Mouse (Mus musculus): ENCODE measurements around the gene D830030K20Rik. TPM values are rescaled to one million over a fixed set of nuclear protein-coding genes. Genes with fewer than 3 reads are reported as not detected.
"Not testable (repeated sequence)": the region's sequence is repeated elsewhere in the genome, so short reads cannot be mapped to it uniquely, and the experiment has no call there.

D830030K20Rik gene
- polyA plus RNA-seq (2014; fragmentation: Nextera tagmentation; extraction: Ambion mirVana) = 24.7 and 32.4 TPM in 2 replicates

GRCm38 (mm10) chr14:3208272-3209152 lies at the start of gene D830030K20Rik:
Gene D830030K20Rik, plus strand, starts transcription at chr14:3208488.
- not testable (repeated sequence) for H3K27ac ChIP-seq (replicated peaks; ENCODE audit: low read depth, low read length); H3K9me3 ChIP-seq (ENCODE audit: control insufficient read depth, low read length); H3K4me1 ChIP-seq (ENCODE audit: control insufficient read depth, insufficient read depth, low read length); ATAC-seq (ENCODE audit: low FRiP score, low TSS enrichment); H3K27me3 ChIP-seq (ENCODE audit: control insufficient read depth, insufficient read depth, low read length); H3K36me3 ChIP-seq (ENCODE audit: control insufficient read depth, insufficient read depth, low read length)
- DNase-seq = peak; percentile 35
- H3K4me2 ChIP-seq (ENCODE audit: low read length) = peak within 1 kb of the TSS; percentile 62
- H3K9ac ChIP-seq (replicated peaks; ENCODE audit: low read length) = peak within 1 kb of the TSS; percentile 63
- 0% methylated on average over 22 of the region's 62 CpGs for WGBS
- H3K4me3 ChIP-seq (replicated peaks; ENCODE audit: low read depth, low read length) = peak within 1 kb of the TSS; percentile 46

- not testable (repeated sequence) for ATAC-seq (ENCODE audit: low FRiP score, low TSS enrichment); H3K9ac ChIP-seq (replicated peaks; ENCODE audit: low read length); H3K27ac ChIP-seq (replicated peaks; ENCODE audit: low read depth, low read length); H3K4me1 ChIP-seq (ENCODE audit: control insufficient read depth, insufficient read depth, low read length); DNase-seq; H3K4me2 ChIP-seq (ENCODE audit: low read length); H3K4me3 ChIP-seq (replicated peaks; ENCODE audit: low read depth, low read length); H3K9me3 ChIP-seq (ENCODE audit: control insufficient read depth, low read length); H3K36me3 ChIP-seq (ENCODE audit: control insufficient read depth, insufficient read depth, low read length); H3K27me3 ChIP-seq (ENCODE audit: control insufficient read depth, insufficient read depth, low read length)
- WGBS = no CpG with 5 or more reads among the region's 2 CpGs
Observed at GRCm38 (mm10) chr14:3187955-3188354, 20.3 kb upstream of the D830030K20Rik start, which contains the start of gene Gm5795. Gene Gm5795, plus strand, starts transcription at chr14:3188255.

DNA sequence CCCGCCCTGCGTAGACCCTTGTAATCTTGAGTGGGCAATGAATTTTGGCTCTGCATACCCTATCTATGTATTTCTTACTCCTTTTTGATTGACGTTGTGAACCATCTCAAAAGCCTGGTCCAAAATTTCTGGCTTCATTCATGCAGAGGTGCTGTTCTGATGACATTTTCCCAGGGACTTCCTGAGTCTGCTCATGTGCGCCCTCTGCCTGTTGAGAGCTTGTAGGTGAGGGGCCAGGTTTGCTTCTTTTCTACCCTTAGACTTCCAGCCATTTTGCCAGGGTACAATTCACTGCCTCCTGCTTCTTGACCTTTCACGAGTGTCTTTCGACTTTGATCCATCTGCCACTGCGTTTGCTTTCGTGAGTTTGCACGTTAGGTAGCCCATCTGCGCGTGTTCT lies 1.1 kb downstream of the D830030K20Rik start:
- peak; percentile 71 for DNase-seq
- not testable (repeated sequence) for ATAC-seq (ENCODE audit: low FRiP score, low TSS enrichment); H3K27ac ChIP-seq (replicated peaks; ENCODE audit: low read depth, low read length); H3K9me3 ChIP-seq (ENCODE audit: control insufficient read depth, low read length); H3K9ac ChIP-seq (replicated peaks; ENCODE audit: low read length); H3K4me1 ChIP-seq (ENCODE audit: control insufficient read depth, insufficient read depth, low read length); H3K36me3 ChIP-seq (ENCODE audit: control insufficient read depth, insufficient read depth, low read length); H3K4me3 ChIP-seq (replicated peaks; ENCODE audit: low read depth, low read length); H3K27me3 ChIP-seq (ENCODE audit: control insufficient read depth, insufficient read depth, low read length)
- H3K4me2 ChIP-seq (ENCODE audit: low read length) = peak overlapping the region; percentile 25
- WGBS = 10% methylated on average over 9 of the region's 11 CpGs

DNA sequence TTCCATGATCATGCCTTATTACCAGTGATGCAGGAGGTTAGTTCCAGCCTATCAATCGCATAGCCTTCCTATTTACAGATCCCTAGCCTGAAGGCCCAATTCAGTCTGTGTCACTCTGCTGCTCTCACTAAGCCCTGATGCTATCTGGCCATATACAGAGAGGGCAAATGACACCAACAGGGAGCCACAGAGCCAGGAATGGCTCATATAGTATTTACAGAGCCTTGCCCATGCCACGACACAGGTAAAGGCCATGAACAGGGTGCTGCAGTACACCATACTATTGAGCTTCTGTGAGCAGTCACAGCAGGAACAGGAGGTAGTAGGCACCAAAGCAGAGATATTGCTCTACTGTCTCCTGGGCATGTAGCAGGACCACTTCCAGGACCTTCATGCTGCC lies 54.2 kb downstream of the D830030K20Rik start:
- H3K9ac ChIP-seq (replicated peaks; ENCODE audit: low read length); H3K9me3 ChIP-seq (ENCODE audit: control insufficient read depth, low read length); DNase-seq; H3K4me1 ChIP-seq (ENCODE audit: control insufficient read depth, insufficient read depth, low read length); H3K36me3 ChIP-seq (ENCODE audit: control insufficient read depth, insufficient read depth, low read length); H3K4me2 ChIP-seq (ENCODE audit: low read length); H3K4me3 ChIP-seq (replicated peaks; ENCODE audit: low read depth, low read length); H3K27me3 ChIP-seq (ENCODE audit: control insufficient read depth, insufficient read depth, low read length); H3K27ac ChIP-seq (replicated peaks; ENCODE audit: low read depth, low read length); ATAC-seq (ENCODE audit: low FRiP score, low TSS enrichment): not testable (repeated sequence)
- 88% methylated on average over 2 of the region's 2 CpGs for WGBS

Other genes with a start within 250 kb of the D830030K20Rik start
- gene Gm2888, start 178.5 kb upstream of the D830030K20Rik start, polyA plus RNA-seq (2014; fragmentation: Nextera tagmentation; extraction: Ambion mirVana) = not detected in 2 replicates
- 16.2 and 16.7 TPM in 2 replicates for gene Gm2897, start 159.2 kb upstream of the D830030K20Rik start, polyA plus RNA-seq (2014; fragmentation: Nextera tagmentation; extraction: Ambion mirVana)
- not detected in 2 replicates for gene Gm10340, start 74.5 kb upstream of the D830030K20Rik start, polyA plus RNA-seq (2014; fragmentation: Nextera tagmentation; extraction: Ambion mirVana)
- 0.72 TPM in 1 of 2 replicates, not detected in the other for gene Gm5795, start 20.2 kb upstream of the D830030K20Rik start, polyA plus RNA-seq (2014; fragmentation: Nextera tagmentation; extraction: Ambion mirVana)
- 0.33 TPM in 1 of 2 replicates, not detected in the other for gene Gm2956, start 124.1 kb downstream of the D830030K20Rik start, polyA plus RNA-seq (2014; fragmentation: Nextera tagmentation; extraction: Ambion mirVana)
- not detected in 2 replicates for gene Gm10413, start 186.6 kb downstream of the D830030K20Rik start, polyA plus RNA-seq (2014; fragmentation: Nextera tagmentation; extraction: Ambion mirVana)
- gene Gm10409, start 204.1 kb downstream of the D830030K20Rik start, polyA plus RNA-seq (2014; fragmentation: Nextera tagmentation; extraction: Ambion mirVana) = 16.6 and 23.7 TPM in 2 replicates
- gene Gm3005, start 219.6 kb downstream of the D830030K20Rik start, polyA plus RNA-seq (2014; fragmentation: Nextera tagmentation; extraction: Ambion mirVana) = 10.9 and 15.7 TPM in 2 replicates
- gene Gm10408, start 240.9 kb downstream of the D830030K20Rik start, polyA plus RNA-seq (2014; fragmentation: Nextera tagmentation; extraction: Ambion mirVana) = 0.39 TPM in 1 of 2 replicates, not detected in the other